Mouse (Mus musculus) neural tube, embryonic 15.5 days (tissue): Measurements from ENCODE around the gene Lbh. TPM values are rescaled to one million over a fixed set of nuclear protein-coding genes. Genes with fewer than 3 reads are reported as not detected.

Experiments
- ATAC-seq: fragments of 200-750 bp; cut with Nextera tagmentation; 2 replicates; pipeline ENCODE4 v1.8.0; 2017; ENCODE audit warnings: mild to moderate bottlenecking, moderate TSS enrichment, moderate library complexity; ENCODE audit not compliant: low FRiP score
- H3K27ac ChIP-seq: fragments of 300-500 bp; sonication (generic); replicated peaks from 2 replicates; pipeline ENCODE4 v1.5.1; 2015; ENCODE audit warnings: mild to moderate bottlenecking, inconsistent platforms
- H3K27me3 ChIP-seq: fragments of 300-500 bp; sonication (generic); replicated peaks from 2 replicates; pipeline ENCODE4 v1.6.1; 2015; ENCODE audit warnings: inconsistent platforms
- H3K36me3 ChIP-seq: fragments of 300-500 bp; sonication (generic); 2 replicates; pipeline ENCODE4 v1.6.1; 2015; ENCODE audit warnings: inconsistent platforms
- H3K4me1 ChIP-seq: fragments of 300-500 bp; sonication (generic); 2 replicates; pipeline ENCODE4 v1.6.1; 2015; ENCODE audit warnings: inconsistent platforms
- H3K4me2 ChIP-seq: fragments of 300-500 bp; sonication (generic); 2 replicates; pipeline ENCODE4 v1.6.1; 2015; ENCODE audit warnings: inconsistent platforms, mild to moderate bottlenecking, moderate library complexity
- H3K4me3 ChIP-seq: fragments of 300-500 bp; sonication (generic); replicated peaks from 2 replicates; pipeline ENCODE4 v1.5.1; 2015; ENCODE audit warnings: mild to moderate bottlenecking, inconsistent platforms
- H3K9ac ChIP-seq: fragments of 300-500 bp; sonication (generic); replicated peaks from 2 replicates; pipeline ENCODE4 v1.6.1; 2015; ENCODE audit warnings: mild to moderate bottlenecking, inconsistent platforms
- H3K9me3 ChIP-seq: fragments of 300-500 bp; sonication (generic); replicated peaks from 2 replicates; pipeline ENCODE4 v1.6.1; 2016; ENCODE audit warnings: inconsistent platforms
- WGBS: fragments of 180-500 bp; shearing (Covaris S2); methylation state at CpG from one replicate; pipeline ENCODE4 v1.1.7; 2015; ENCODE audit warnings: mixed read lengths; 5-methylcytosine and 5-hydroxymethylcytosine counted together
- polyA plus RNA-seq: library from polyadenylated mRNA; unstranded; fragments of >200 nt; fragmentation: Nextera tagmentation; extraction: Ambion mirVana; gene quantifications from 2 replicates; pipeline ENCODE4 v1.2.1, GENCODE M21; 2015

Gene Lbh
- polyA plus RNA-seq, 1 experiment from 2014 or later: 4.9 TPM

- Histone ChIP-seq H3K9ac (no peak overlapping the region), H3K9me3 (no peaks in the 10 kb centered on the region), H3K27ac (no peak overlapping the region), H3K27me3 (no peaks in the 10 kb centered on the region), H3K4me2 (no peak overlapping the region), H3K36me3 (peaks cover 32% of the 10 kb centered on the region), H3K4me3 (no peak overlapping the region), H3K4me1 (peaks cover 6% of the 10 kb centered on the region; the same call in 1 of the 2 replicates)
- 85% methylated on average over 5 of the region's 5 CpGs for WGBS
- no peak for ATAC-seq
These were observed 26.3 kb downstream of the Lbh start for GRCm38 (mm10) chr17:72944368-72944767.

- H3K27ac ChIP-seq: no peak overlapping the region
- H3K4me1 ChIP-seq: peaks cover 6% of the 10 kb centered on the region; the same call in 1 of the 2 replicates
- H3K4me3 ChIP-seq: no peak overlapping the region
- no peaks in the 10 kb centered on the region for H3K27me3 ChIP-seq
- peaks cover 9% of the 10 kb centered on the region; the same call in 1 of the 2 replicates for H3K36me3 ChIP-seq
- H3K4me2 ChIP-seq: no peak overlapping the region
- no peak for ATAC-seq
- H3K9me3 ChIP-seq: no peaks in the 10 kb centered on the region
- H3K9ac ChIP-seq: no peak overlapping the region
- 65% methylated on average over 6 of the region's 6 CpGs for WGBS
These were observed 29.2 kb downstream of the Lbh start for GRCm38 (mm10) chr17:72947111-72947859.

GRCm38 (mm10) chr17:72948119-72948518 is 30.0 kb downstream of the Lbh start:
- ATAC-seq: no peak
- Histone ChIP-seq H3K9ac (no peak overlapping the region), H3K4me2 (no peak overlapping the region), H3K27me3 (no peaks in the 10 kb centered on the region), H3K27ac (no peak overlapping the region), H3K4me1 (peaks cover 8% of the 10 kb centered on the region), H3K36me3 (0 out of 2 replicates have a peak, but pooled peaks cover 2% of the 10 kb centered on the region), H3K9me3 (no peaks in the 10 kb centered on the region), H3K4me3 (no peak overlapping the region)
- 88% methylated on average over 9 of the region's 9 CpGs for WGBS

- no peaks in the 10 kb centered on the region for H3K36me3 ChIP-seq
- no peak for ATAC-seq
- no peak overlapping the region for H3K9ac ChIP-seq
- peaks cover 13% of the 10 kb centered on the region for H3K4me1 ChIP-seq
- WGBS: 81% methylated on average over 7 of the region's 7 CpGs
- H3K4me2 ChIP-seq: no peak overlapping the region
- H3K27ac ChIP-seq: no peak overlapping the region
- H3K9me3 ChIP-seq: no peaks in the 10 kb centered on the region
- no peak overlapping the region for H3K4me3 ChIP-seq
- no peaks in the 10 kb centered on the region for H3K27me3 ChIP-seq
These were observed 31.2 kb downstream of the Lbh start for GRCm38 (mm10) chr17:72949247-72949701.

GRCm38 (mm10) chr17:72951331-72951730 is 33.2 kb downstream of the Lbh start:
- 61% methylated on average over 6 of the region's 6 CpGs for WGBS
- H3K9me3 ChIP-seq: no peaks in the 10 kb centered on the region
- H3K36me3 ChIP-seq: no peaks in the 10 kb centered on the region
- no peak for ATAC-seq
- H3K4me3 ChIP-seq: no peak overlapping the region
- H3K27me3 ChIP-seq: no peaks in the 10 kb centered on the region
- no peak overlapping the region for H3K9ac ChIP-seq
- H3K4me2 ChIP-seq: no peak overlapping the region
- H3K27ac ChIP-seq: no peak overlapping the region
- H3K4me1 ChIP-seq: peaks cover 13% of the 10 kb centered on the region

- no peaks in the 10 kb centered on the region for H3K9me3 ChIP-seq
- no peak overlapping the region for H3K4me3 ChIP-seq
- no peaks in the 10 kb centered on the region for H3K27me3 ChIP-seq
- no peak overlapping the region for H3K27ac ChIP-seq
- ATAC-seq: no peak
- no peak overlapping the region for H3K4me2 ChIP-seq
- H3K9ac ChIP-seq: no peak overlapping the region
- WGBS: 87% methylated on average over 6 of the region's 6 CpGs
- H3K4me1 ChIP-seq: peaks cover 7% of the 10 kb centered on the region
- no peaks in the 10 kb centered on the region for H3K36me3 ChIP-seq
These were observed 35.9 kb downstream of the Lbh start for GRCm38 (mm10) chr17:72953811-72954685.

- WGBS: 56% methylated on average over 2 of the region's 2 CpGs
These were observed 37.4 kb downstream of the Lbh start for GRCm38 (mm10) chr17:72955534-72955933.

GRCm38 (mm10) chr17:72957016-72957415 is 38.9 kb downstream of the Lbh start:
- Histone ChIP-seq H3K27ac (no peak overlapping the region), H3K4me1 (peaks cover 7% of the 10 kb centered on the region), H3K9me3 (no peaks in the 10 kb centered on the region), H3K4me3 (no peak overlapping the region), H3K36me3 (no peaks in the 10 kb centered on the region), H3K27me3 (no peaks in the 10 kb centered on the region), H3K9ac (no peak overlapping the region), H3K4me2 (no peak overlapping the region)
- ATAC-seq: no peak
- 93% methylated on average over 6 of the region's 6 CpGs for WGBS

More at GRCm38 (mm10) chr17:72955534-72955933, 37.4 kb downstream of the Lbh start:
- H3K9me3 ChIP-seq: no peaks in the 10 kb centered on the region
- ATAC-seq: no peak
- H3K36me3 ChIP-seq: no peaks in the 10 kb centered on the region
- no peak overlapping the region for H3K4me3 ChIP-seq
- no peak overlapping the region for H3K27ac ChIP-seq
- no peak overlapping the region for H3K9ac ChIP-seq
- peaks cover 7% of the 10 kb centered on the region for H3K4me1 ChIP-seq
- H3K27me3 ChIP-seq: no peaks in the 10 kb centered on the region
- H3K4me2 ChIP-seq: no peak overlapping the region

- Histone ChIP-seq H3K4me1 (peaks cover under 1% of the 10 kb centered on the region; the same call in 1 of the 2 replicates), H3K27me3 (no peaks in the 10 kb centered on the region), H3K27ac (no peak overlapping the region), H3K4me2 (no peak overlapping the region), H3K4me3 (no peak overlapping the region), H3K36me3 (no peaks in the 10 kb centered on the region), H3K9ac (no peak overlapping the region), H3K9me3 (no peaks in the 10 kb centered on the region)
- no peak for ATAC-seq
- 93% methylated on average over 5 of the region's 5 CpGs for WGBS
These were observed 40.8 kb downstream of the Lbh start for GRCm38 (mm10) chr17:72958886-72959285.

GRCm38 (mm10) chr17:72959497-72960039 is 41.5 kb downstream of the Lbh start:
- WGBS: 69% methylated on average over 5 of the region's 5 CpGs
- Histone ChIP-seq H3K4me2 (no peak overlapping the region), H3K4me1 (no peaks in the 10 kb centered on the region), H3K36me3 (no peaks in the 10 kb centered on the region), H3K9me3 (no peaks in the 10 kb centered on the region), H3K27me3 (no peaks in the 10 kb centered on the region), H3K9ac (no peak overlapping the region), H3K4me3 (no peak overlapping the region), H3K27ac (no peak overlapping the region)
- no peak for ATAC-seq

GRCm38 (mm10) chr17:72960243-72960642 is 42.1 kb downstream of the Lbh start:
- WGBS: 96% methylated on average over 4 of the region's 4 CpGs
- H3K4me1 ChIP-seq: no peaks in the 10 kb centered on the region
- no peak overlapping the region for H3K4me2 ChIP-seq
- H3K9me3 ChIP-seq: no peaks in the 10 kb centered on the region
- no peak for ATAC-seq
- H3K4me3 ChIP-seq: no peak overlapping the region
- H3K27ac ChIP-seq: no peak overlapping the region
- H3K36me3 ChIP-seq: no peaks in the 10 kb centered on the region
- H3K27me3 ChIP-seq: no peaks in the 10 kb centered on the region
- no peak overlapping the region for H3K9ac ChIP-seq
